Mouse (Mus musculus) CD4-positive, CD25-positive, alpha-beta regulatory T cell (primary cell): ENCODE measurements around the gene Numa1. TPM values are rescaled to one million over a fixed set of nuclear protein-coding genes. Genes with fewer than 3 reads are reported as not detected.

Experiments
- polyA plus RNA-seq: library from polyadenylated mRNA; unstranded; fragments of 100-300 nt; shearing (Covaris generic); gene quantifications from one replicate; pipeline ENCODE4 v1.2.1, GENCODE M21; 2017

Numa1 gene
- 153 TPM for polyA plus RNA-seq

DNA sequence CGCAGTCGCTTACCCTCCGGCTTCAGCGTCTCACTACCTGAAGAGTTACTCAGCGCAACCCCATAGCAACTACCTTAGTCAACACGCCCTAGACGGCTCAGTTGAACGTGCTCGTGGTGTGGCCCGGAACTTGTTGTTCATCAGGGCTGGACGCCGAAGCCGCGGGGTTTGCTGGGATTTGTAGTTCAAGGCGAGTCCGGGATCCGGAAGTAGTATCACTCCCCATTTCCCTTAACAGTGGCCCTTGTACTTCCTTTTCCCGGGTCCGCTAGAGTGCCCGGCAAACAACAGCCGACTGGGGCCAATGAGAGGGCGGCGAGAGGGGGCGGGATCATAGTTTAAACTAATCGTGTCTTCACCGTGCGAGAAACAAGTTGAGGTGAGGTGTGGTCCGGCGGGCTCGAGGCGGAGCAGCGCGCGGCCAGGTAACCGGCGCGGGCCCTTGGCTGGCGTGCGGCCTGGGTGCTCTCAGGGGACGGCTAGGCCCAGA is at the start of gene Numa1, which contains the start of gene Lrrc51:
Gene Numa1 (plus strand): TSS at position 361 of the 490 bp plus-strand sequence.
Gene Lrrc51 (minus strand): TSS at position 145 of the 490 bp plus-strand sequence.

DNA sequence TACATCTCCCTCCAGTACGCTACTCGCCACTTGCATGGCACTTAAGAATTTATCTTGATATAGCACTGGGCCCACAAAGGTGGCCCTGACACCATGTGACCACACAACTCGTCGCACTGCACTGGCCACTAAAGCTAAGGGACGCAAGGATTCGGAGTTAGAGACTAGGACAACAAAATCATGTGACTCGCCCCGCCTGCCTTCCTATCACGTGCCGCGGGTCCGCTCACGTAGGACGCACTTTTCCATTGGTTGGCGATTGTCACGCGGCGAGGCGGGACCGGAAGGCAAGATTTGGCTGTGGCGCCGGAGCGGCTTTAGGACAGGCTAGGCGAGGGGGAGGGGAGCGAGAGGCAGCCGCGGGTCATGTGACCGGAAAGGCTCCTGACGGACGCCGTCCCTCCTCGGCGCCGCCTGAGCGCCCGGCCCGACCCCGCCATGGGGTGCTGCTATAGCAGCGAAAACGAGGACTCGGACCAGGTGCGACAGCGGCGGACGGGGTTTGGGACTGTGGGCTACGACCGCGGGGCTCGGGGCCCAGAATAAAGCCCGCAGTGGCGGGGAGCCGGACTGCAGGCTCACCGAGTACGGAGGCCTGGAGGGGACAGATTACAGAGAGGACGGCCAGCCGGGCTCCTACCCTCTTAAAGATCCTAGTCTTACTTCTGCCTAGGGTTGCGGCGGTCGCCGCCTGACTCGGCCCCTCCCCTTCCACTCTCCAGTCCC is 28.2 kb upstream of the Numa1 start, which contains the start of gene Lamtor1:
Gene Lamtor1 (plus strand): TSS at position 344 of the 726 bp plus-strand sequence.

DNA sequence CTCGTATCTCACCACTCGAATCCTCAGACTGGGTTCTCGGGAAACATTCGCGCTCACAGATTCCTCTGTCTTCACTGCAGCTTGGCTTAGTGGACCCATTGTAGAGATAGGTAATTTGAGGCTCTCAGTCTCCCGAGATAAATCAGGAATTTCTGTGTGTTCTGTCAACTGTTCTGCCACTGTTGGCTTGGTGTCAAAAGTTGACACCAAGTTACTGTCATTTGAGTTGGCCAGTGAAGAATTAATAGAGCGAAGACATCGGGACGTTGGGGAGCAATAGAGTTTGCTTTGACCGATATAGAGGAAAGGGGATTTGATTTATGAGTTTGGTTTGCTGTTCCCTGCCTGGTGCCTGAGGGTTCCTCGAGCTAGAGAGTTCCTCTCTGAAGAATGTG is 27.6 kb upstream of the Numa1 start, which contains the start of gene Tomt:
Gene Tomt (minus strand): TSS at position 73 of the 395 bp plus-strand sequence.

DNA sequence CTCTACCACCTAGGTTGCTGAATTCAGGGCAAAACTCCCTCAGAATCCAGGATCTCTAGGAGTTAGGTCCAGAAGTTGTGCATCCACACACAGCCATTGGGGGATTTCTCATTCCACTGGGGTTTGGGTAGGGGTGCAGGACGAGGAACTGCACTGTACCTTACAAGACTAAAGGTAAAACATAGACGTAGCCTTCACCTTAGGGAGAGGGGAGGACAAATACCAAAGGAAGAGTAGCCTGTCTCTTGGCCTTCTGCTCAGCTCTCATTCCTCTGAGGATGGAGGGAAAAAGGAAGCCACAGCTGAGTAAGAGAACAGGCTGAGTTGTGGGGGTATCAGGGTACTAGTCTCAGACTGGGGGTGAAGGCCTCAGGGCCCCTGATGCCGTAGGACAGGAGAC is 84.7 kb downstream of the Numa1 start, which contains the start of gene Il18bp:
Gene Il18bp (minus strand): TSS at position 101 of the 400 bp plus-strand sequence.

Other genes with a start within 250 kb of the Numa1 start
- not detected for gene Phox2a, start 115.8 kb upstream of the Numa1 start, polyA plus RNA-seq
- 7.6 TPM for gene Inppl1, start 95.9 kb upstream of the Numa1 start, polyA plus RNA-seq
- 0.45 TPM for gene Folr2, start 76.9 kb upstream of the Numa1 start, polyA plus RNA-seq
- gene Anapc15, start 70.4 kb upstream of the Numa1 start, polyA plus RNA-seq, result 45.9 TPM
- gene Folr1, start 63.3 kb upstream of the Numa1 start, polyA plus RNA-seq, result not detected
- gene Lamtor1, start 28.2 kb upstream of the Numa1 start, polyA plus RNA-seq, result 138 TPM
- gene Tomt, start 27.8 kb upstream of the Numa1 start, polyA plus RNA-seq, result 0.77 TPM
- gene Lrrc51, start 216 bp upstream of the Numa1 start, polyA plus RNA-seq, result 3.8 TPM
- gene Il18bp, start 84.6 kb downstream of the Numa1 start, polyA plus RNA-seq, result 6.2 TPM
- gene Rnf121, start 131.4 kb downstream of the Numa1 start, polyA plus RNA-seq, result 21.9 TPM
- gene Xndc1, start 131.4 kb downstream of the Numa1 start, polyA plus RNA-seq, result 29.7 TPM
- gene Xntrpc, start 131.6 kb downstream of the Numa1 start, polyA plus RNA-seq, result 0.99 TPM
- not detected for gene Trpc2, start 149.0 kb downstream of the Numa1 start, polyA plus RNA-seq
- 0.12 TPM for gene Art1, start 167.6 kb downstream of the Numa1 start, polyA plus RNA-seq
- 0.92 TPM for gene Art5, start 175.4 kb downstream of the Numa1 start, polyA plus RNA-seq
- gene Chrna10, start 182.7 kb downstream of the Numa1 start, polyA plus RNA-seq, result not detected